Mouse (Mus musculus) megakaryocyte, embryonic 14.5 days (primary cell): ENCODE data around the gene Slc35c2.

Experiments used
- FLI1 ChIP-seq: IDR thresholded peaks from 2 replicates; pipeline ENCODE4 v1.6.1; 2012; ENCODE audit warnings: low read length, inconsistent platforms, mixed read lengths
- GATA1 ChIP-seq: IDR thresholded peaks from 3 replicates; pipeline ENCODE4 v1.6.1; 2012; ENCODE audit warnings: mixed read lengths, low read length, inconsistent platforms, borderline replicate concordance

GRCm38 (mm10) chr2:165329703-165330102 lies 42.0 kb upstream of the Slc35c2 start:
- TF ChIP-seq GATA1 (peak; percentile 62; the same call in 1 of the 3 replicates), FLI1 (no peak)
